Mouse (Mus musculus) cerebellum, postnatal 36 days (tissue): Measurements from ENCODE around the gene Serf1.
A peak's percentile ranks its signal among the peaks of the same experiment; 100 is the strongest.
"Not testable (repeated sequence)": the region's sequence is repeated elsewhere in the genome, so short reads cannot be mapped to it uniquely, and the experiment has no call there.

Experiments
- DNase-seq, 2 experiments: peaks; one replicate each; pipeline ENCODE4 v3.0.0; 2021 to 2022; ENCODE audit warnings: mixed read lengths in 2 of 2

Serf1 gene

DNA sequence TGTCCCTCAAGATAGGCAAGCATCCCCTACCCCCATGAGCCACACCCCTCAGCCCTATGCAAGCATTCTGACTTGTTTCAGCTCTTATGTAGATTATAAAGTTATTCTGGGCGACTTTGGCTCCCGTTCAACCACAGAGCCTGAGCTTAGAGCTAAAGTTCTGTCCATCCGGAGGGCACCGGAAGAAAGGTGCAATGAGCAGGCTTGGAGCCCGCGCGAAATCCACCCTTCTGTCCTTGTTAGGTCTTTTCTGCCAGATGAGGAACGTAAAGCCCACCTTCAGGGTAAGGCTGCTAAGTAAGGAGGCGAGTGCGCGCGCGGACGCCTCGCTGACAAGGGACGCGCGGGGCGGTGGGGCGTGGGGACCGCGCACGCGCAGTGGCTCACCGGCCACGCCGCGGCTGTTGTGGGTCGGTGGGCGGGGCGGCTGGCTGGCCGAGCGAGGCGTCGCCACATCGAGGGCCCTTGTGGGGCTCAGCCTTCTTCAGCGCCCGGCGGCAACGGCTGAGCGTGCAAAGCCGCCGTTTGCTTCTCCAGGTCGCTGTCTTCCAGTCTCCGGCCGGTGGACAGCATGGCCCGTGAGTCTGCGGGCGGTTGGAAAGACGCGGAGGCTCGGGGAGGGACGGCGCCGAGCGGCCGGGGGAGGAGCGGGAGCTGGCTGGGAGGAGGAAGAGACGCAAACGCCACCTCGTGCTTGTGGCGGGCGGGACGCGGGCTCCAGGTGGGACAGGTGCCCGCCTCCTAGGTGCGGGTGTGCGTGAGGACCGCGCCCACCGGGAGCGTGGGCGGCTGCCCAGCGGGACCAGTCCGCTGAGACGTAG, at the start of gene Serf1:
TSS of gene Serf1 (plus strand) at position 361 of the 821 bp plus-strand sequence.
- peak; percentile 79 to 83 for DNase-seq

DNA sequence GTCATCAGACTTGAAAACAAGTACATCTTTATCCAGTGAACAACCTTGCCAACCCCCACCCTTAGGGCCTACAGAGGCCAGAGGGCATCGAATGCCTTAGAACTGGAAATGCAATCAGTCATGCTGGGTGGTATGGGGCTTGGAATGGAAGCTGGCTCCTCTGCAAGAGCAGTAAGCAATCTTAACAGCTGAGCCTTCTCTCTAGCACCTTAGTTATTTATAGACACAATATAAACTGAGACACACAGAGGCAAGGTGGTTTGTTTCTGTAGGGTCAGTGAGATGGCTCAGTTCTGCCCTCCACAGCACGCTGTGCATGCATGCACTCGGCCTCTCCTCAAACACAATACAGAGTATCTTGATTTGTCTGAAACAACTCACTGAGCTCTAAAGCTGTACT, 43.9 kb upstream of the Serf1 start:
- no peak for DNase-seq

DNA sequence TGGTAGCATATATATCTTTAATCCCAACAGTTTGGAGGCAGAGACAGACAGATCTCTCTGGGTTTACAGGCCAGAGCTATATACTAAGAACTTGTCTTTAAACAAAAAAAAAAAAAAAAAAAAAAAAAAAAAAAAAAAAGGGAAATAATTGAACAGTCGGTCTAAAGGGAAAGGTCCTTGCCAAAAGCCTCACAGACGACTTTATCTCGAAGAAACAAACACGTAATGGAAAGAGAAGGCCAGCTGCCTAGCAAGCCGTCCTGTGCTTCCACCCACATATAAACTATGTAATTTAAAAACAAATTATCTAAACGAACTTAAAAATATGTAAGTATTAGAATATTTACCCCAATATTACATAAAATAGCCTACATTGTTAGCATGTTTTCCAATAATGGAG, 40.0 kb upstream of the Serf1 start:
- DNase-seq: no peak

DNA sequence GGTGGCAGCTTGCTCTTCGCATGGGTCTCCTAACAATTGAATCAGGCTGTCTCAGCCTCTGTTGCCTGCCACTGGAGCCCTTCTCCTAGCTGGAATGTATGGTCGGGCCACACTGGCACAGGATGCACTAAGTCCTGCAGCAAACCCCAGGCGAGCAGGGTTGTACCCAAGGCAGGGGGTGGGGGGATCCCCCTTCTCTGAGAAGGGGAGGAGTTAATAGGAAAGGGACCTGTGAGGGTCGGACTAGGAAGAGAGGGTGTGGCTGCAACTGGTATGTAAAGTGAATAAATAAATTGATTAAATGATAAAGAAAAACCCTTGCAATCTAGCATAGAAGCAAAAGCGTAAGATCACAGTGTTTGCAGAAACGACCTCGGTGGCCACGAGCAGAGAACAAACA, 36.3 kb upstream of the Serf1 start:
- no peak for DNase-seq

DNA sequence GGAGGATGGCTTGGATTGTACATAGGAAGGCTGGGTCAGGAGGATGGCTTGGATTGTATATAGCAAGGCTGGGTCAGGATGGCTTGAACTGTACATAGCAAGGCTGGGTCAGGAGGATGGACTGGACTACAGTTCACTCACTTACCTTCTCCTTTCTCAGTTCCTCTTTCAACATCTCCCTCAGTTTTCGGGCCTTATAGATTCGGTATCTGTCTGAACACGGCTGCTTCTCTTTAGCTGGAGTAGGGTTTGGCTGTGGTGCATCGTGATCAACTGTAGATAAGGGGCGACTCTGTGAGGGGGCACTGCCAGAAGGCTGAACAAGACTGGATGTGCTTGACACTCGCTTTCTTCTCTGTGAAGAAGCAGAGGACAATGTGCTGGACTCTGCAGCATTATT, 9.0 kb upstream of the Serf1 start:
- no peak for DNase-seq

DNA sequence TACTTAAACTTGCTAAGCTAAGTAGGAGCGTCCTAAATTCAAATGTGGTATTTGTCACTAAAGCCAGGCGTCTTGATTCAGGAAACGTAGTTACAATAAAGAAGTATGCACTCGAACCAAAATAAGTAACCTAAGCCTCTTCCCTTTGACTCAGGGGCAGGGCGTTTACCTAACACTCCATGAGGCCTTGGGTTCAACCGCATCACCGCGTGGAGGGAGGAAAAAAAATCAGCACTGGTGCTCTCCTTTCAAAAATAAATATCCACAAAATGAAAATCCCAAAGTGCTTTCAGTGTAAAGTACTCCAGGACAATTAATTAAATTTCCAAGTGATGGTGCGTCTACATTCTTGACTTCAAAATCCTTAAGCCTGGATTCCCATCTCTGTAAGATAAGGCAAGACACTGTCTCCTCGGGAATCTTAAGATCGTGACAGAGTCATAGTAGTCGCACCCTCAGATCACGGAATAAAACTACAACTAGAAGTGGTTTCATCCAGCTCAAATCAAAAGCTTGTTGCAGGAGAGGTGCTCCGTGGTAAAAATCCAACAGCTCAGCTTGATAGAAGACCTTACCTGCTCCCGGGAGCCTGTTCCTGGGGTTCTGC, 4.7 kb upstream of the Serf1 start:
- no peak for DNase-seq

DNA sequence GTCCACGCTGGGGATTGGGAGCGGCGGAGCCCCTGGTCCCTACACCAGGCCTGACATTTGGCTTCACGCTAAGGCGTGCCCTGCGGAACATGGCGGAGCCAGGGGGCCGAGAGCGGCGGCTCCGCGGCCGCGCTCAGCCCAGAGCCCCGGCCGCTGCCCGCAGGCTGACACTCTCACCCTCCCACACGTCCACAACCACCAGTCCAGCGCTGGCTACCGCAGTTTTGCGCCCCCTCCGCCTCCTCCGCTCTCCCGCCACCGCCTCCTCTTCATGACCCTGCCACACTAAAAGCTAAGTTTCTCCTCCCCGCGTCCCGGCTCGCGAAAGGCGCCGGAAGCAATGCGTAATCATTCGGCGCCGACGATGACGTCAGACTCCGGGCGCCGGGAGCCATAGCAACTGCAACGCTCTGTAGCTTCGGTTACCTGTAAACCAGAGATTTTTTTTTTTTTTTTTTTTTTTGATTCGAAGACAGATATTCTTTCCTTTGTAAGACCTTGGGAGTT, 4.0 kb upstream of the Serf1 start, which contains the start of gene Bdp1:
TSS of gene Bdp1 (minus strand) at position 323 of the 507 bp plus-strand sequence.
- DNase-seq: peak; percentile 94 to 97

DNA sequence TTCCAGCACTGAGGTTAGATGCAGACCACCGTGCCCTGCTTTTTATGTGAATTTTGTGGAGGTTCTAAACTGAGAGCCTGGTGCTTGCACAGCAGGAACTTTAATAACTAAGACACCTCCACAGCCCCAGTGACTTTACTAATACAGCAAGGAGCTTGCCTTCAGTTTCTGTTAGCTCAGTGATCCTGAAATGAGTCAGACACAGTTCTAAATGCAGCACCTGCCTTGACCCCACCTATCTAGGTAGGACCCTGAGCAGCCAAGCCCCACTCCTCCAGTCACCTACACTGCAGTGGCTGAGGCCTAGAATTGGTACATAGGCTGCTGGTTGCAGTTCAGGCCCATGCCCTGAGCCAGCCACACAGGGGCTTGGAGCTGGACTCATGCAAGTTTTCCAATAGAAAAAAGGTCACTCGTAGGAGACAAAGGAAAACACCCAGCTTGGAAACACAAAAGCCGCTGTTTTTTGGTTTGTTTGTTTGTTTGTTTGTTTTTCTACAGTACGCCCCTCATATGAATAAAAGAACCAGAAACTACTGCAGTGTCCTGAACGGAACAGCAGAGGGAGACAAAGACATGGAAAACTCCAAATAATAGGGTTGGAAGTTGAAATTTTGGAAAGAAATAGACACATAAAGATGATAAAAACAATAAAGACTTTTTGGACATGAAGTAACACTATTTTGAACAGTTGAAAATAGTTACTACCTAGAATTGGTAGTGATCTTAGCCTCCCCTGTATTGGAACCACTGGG, 4.6 kb downstream of the Serf1 start:
- peak in 1 of 2 experiments; percentile 17 for DNase-seq

DNA sequence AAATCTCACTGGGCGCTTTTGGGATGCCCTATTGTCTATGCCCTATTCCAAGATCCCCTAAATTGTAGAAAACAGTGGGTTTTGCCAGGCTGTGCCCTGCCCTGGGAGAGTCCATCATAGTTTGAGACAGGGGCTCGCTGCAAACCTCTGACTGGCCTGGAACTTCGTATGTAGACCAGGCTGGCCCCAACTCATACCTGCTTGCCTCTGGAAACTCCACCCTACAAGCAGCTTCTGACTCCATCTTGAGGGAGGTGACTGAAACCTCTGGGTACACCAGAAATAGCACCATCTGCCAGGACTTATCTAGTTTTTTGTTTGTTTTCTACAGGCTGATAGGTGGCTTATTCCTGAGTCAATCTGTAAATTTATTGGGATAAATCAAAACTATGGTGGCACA, 16.2 kb downstream of the Serf1 start:
- DNase-seq: no peak

DNA sequence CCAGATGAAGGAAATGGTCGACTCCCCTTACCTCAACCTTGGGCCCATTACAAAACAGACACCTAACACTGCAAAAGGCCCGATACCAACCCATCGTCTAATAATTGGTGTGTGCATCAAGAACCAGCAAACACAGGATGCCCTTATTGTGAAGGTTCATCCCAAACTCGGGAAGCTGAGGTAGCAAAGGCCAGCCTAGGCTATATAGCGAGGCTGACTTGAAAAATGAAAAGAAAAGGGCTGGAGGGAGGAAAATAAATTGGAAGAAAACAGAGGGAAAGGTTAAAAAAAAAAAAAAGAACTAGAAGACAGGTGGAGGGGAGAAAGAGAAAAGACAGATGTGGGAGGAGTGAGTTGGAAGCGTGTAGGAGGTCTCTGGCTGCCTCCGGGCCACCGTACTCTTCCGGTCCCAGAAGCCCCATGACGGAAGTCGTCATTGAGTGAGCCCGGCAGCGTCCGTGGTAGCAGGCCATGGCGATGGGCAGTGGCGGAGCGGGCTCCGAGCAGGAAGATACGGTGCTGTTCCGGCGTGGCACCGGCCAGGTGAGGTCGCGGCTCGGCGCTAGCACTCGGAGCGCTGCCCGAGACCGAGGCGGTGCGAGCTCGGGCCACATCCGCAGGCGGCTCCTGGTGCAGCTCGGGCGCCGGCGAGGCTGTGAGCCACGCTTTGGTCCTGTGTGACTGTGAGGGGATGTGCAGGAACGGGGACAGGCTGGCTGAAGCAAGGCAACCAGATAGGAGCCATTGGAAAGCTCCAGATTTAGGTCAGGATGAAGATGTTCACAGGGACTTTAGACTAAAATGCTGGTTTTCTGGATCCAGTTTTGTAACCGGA, 16.8 kb downstream of the Serf1 start, which contains the start of gene Smn1:
TSS of gene Smn1 (plus strand) at position 430 of the 835 bp plus-strand sequence.
- peak; percentile 99 for DNase-seq

DNA sequence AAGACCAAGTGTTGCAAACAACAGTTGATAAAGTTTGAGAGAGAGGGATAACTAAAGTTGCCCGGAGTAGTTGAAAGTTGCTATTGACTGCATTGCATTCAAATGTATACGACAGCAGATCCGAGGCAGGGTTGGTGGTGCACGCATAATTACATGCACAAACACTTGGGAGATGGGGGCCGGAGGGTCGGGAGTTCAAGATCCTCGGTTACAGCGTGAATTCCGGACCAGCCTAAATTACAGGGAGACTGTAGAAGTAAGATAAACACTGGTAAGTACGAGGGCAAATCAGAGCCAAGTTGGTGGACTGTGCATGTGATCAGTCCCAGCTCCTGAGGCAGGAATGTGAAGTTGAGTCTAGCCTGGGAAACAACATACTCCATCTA, 17.4 kb downstream of the Serf1 start:
- no peak for DNase-seq

DNA sequence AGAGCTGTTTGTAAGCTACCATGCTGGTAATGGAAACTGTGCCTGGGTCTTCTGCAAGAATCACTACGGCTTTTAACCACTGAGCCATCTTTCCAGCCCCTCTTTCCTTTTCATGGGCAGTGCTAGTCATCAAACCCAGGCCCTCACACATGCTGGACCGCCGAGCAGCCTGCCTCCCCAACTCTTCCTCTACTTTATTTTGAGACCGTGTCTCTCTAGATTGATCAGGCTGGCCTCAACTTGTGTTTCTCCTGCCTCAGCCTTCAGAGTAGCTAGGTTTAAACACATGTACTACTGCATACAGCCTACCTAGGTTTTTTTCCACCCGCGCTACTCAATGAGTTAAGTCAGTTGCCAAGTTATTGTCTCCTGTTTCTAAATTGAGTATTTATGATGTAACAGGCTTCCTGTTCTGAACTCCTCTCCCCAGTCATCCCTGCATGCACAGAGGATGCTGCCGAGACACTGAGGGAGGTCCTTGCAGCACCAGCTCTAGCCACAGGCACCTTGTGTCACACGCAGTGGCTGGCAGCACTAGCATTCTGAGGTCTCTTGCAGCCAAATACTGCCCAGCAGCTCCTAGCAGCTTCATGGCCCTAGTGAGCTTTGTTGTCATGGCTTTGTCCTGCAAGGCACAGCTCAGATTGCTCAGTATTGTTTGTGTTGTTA, 34.0 kb downstream of the Serf1 start:
- DNase-seq: no peak

DNA sequence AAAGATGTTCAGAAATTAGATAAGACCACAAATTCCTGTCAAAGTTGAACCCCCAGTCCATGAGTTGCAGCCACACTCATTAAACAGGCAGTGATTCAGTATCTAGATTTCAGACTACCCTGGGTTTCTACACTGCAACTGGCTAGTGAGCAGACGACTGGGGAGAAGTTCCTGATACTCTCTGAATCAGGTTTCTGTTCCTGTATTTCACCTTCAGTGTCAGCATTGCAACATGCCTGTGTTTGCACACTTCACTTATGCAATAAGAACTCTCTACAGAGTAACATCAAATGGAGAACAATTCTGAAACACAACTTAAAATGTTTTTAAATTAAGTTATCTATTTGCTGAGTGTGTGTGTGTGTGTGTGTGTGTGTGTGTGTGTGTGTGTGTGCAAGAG, 44.8 kb downstream of the Serf1 start:
- DNase-seq: no peak

DNA sequence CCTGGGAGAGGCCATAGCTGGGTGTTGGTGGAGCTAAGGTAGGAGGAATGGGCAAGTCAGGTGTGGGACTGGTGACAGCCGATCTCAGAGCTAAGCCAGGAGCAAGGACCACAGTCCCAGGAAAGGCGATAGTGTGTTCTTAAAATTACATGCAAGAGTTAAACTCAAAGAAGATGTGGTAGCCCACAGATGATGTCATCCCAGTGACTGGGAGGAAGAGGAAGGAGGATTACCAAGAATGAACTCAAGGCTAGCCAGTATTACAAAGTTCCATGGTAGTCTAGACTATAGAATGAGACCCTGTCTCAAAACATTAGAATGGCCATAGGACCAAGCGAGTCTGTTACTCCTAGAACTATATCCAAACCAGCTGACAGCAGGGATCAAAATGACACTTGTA, 48.8 kb downstream of the Serf1 start:
- DNase-seq: no peak

DNA sequence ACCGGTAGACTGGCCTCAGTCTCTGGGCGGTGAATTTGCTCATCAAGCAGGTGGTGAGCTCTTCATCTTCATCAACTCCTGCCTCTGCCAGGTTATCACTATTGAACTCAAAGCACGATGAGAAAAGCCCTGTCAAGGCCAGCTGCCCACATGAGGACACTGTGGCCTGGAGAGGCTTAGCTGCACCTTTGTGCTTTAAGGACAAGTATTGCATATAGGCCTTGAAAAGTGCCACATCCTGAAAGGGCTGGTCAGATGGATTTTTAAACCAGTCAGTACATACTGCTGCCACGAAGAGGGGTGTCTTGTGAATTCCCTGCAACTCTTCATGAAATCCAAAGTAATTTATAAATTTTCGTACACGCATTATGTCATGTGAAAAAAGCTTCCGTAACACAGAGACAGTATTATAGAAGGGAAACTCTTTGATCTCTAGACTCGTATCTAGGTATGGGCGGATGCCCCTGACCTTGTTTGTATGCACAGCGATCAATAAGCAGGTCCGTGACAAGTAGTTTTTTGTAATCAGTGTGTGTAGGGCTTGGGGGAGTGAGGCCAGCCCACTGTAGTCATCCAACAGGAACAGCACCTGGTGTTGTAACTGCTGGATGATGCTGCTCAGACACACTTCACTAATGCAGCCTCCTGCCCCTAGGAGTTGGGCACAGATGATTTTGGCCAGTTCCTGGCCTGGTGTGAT, 53.5 kb downstream of the Serf1 start:
- not testable (repeated sequence) for DNase-seq

DNA sequence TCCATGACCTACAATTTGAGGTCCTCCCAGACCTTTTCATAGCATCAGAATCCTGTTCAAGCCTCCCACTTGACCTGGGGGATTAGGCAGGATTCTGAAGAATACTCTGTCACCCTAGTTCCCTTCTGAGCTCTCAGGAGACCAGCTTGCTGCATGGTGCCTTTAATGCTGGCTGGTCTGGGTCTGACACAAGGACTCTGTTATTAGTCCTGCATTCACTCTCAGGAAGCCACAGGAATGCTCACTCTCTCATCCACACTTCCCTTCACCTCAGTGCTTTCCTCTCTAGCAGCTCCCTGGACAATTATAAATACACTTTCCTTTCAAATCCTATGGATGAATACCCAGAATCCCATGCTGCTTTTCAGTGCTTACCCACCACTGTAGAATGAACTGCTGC, 54.7 kb downstream of the Serf1 start:
- DNase-seq: not testable (repeated sequence)
